Mouse (Mus musculus): ENCODE measurements around the gene Mamstr.

DNA sequence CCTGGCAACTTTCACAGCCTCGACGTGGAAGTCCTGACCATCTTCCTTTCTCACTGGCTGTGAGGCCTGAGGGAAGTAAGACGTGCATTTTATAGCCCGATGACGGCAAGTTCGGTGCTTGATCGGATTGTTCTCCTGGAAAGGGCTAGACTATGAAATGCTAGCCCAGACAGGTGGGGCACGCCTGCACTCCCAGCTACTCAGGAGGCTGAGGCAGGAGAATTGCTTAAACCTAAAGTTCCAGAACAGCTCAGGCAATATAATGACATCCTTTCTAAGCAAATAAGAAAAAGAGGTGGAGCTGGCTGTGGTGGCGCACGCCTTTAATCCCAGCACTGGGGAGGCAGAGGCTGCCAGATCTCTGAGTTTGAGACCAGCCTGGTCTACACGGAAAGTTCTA is 16.3 kb upstream of the Mamstr start:
- TF ChIP-seq CTCF (IDR thresholded peaks at IDR 0.05): no peak
- no peak for TF ChIP-seq POLR2A (IDR thresholded peaks at IDR 0.05; ENCODE audit: insufficient read depth, low read depth, low read length)
- no peak for TF ChIP-seq EP300 (IDR thresholded peaks at IDR 0.05; ENCODE audit: insufficient read depth, low read depth, low read length)
